Mouse (Mus musculus) adrenal gland, postnatal 36 days (tissue): Measurements from ENCODE around the gene Cbr4. TPM values are rescaled to one million over a fixed set of nuclear protein-coding genes. Genes with fewer than 3 reads are reported as not detected.

ENCODE experiments used
- DNase-seq, 2 experiments: peaks; one replicate each; pipeline ENCODE4 v3.0.0; 2021; ENCODE audit warnings: mixed read lengths in 1 of 2
- total RNA-seq, 2 experiments: library from RNA; stranded (reverse); gene quantifications; 2 replicates each; pipeline ENCODE4 v1.2.3; 2021

Cbr4 gene
- total RNA-seq, 2 experiments from 2014 or later, result 45.1 to 57.9 TPM

GRCm38 (mm10) chr8:61550006-61550748 lies 62.6 kb downstream of the Cbr4 start:
- DNase-seq, result peak in 1 of 2 experiments; percentile 35

- DNase-seq, result no peak
Measured at GRCm38 (mm10) chr8:61552221-61552620, 64.7 kb downstream of the Cbr4 start.

- no peak for DNase-seq
Measured at GRCm38 (mm10) chr8:61552755-61553402, 65.3 kb downstream of the Cbr4 start.

- no peak for DNase-seq
Measured at GRCm38 (mm10) chr8:61555343-61555742, 67.8 kb downstream of the Cbr4 start.

- DNase-seq, result no peak
Measured at GRCm38 (mm10) chr8:61556219-61556618, 68.7 kb downstream of the Cbr4 start.
